Mouse (Mus musculus) intestine, embryonic 15.5 days (tissue): ENCODE data around the gene Tsg101. TPM values are rescaled to one million over a fixed set of nuclear protein-coding genes. Genes with fewer than 3 reads are reported as not detected.

Experiments
- ATAC-seq: fragments of 200-750 bp; cut with Nextera tagmentation; 2 replicates; pipeline ENCODE4 v1.8.0; 2017; ENCODE audit warnings: moderate TSS enrichment, moderate library complexity
- H3K27ac ChIP-seq: fragments of 300-500 bp; sonication (generic); 2 replicates; pipeline ENCODE4 v1.5.1; 2015; ENCODE audit warnings: mild to moderate bottlenecking, inconsistent platforms
- H3K27me3 ChIP-seq: fragments of 300-500 bp; sonication (generic); replicated peaks from 2 replicates; pipeline ENCODE4 v1.6.1; 2015; ENCODE audit warnings: inconsistent platforms
- H3K36me3 ChIP-seq: fragments of 300-500 bp; sonication (generic); 2 replicates; pipeline ENCODE4 v1.6.1; 2015; ENCODE audit warnings: inconsistent platforms
- H3K4me1 ChIP-seq: fragments of 300-500 bp; sonication (generic); replicated peaks from 2 replicates; pipeline ENCODE4 v1.6.1; 2015; ENCODE audit warnings: inconsistent platforms
- H3K4me2 ChIP-seq: fragments of 300-500 bp; sonication (generic); replicated peaks from 2 replicates; pipeline ENCODE4 v1.6.1; 2015; ENCODE audit warnings: mild to moderate bottlenecking, inconsistent platforms
- H3K4me3 ChIP-seq: fragments of 300-500 bp; sonication (generic); replicated peaks from 2 replicates; pipeline ENCODE4 v1.5.1; 2015; ENCODE audit warnings: inconsistent platforms
- H3K9ac ChIP-seq: fragments of 300-500 bp; sonication (generic); 2 replicates; pipeline ENCODE4 v1.6.1; 2015; ENCODE audit warnings: inconsistent platforms
- H3K9me3 ChIP-seq: fragments of 300-500 bp; sonication (generic); 2 replicates; pipeline ENCODE4 v1.6.1; 2016; ENCODE audit warnings: inconsistent platforms
- WGBS: fragments of 180-500 bp; shearing (Covaris S2); methylation state at CpG from one replicate; pipeline ENCODE4 v1.1.7; 2015; 5-methylcytosine and 5-hydroxymethylcytosine counted together
- polyA plus RNA-seq: library from polyadenylated mRNA; unstranded; fragments of >200 nt; fragmentation: Nextera tagmentation; extraction: Ambion mirVana; gene quantifications from 2 replicates; pipeline ENCODE4 v1.2.1, GENCODE M21; 2015

Tsg101 gene
- polyA plus RNA-seq, 1 experiment from 2014 or later = 145 TPM

GRCm38 (mm10) chr7:46860996-46861395, 58.8 kb downstream of the Tsg101 start, which contains the start of gene Ldhc:
TSS of gene Ldhc (plus strand) at chr7:46861203.
- H3K9me3 ChIP-seq = no peaks in the 10 kb centered on the region
- no peaks in the 10 kb centered on the region for H3K27me3 ChIP-seq
- 44% methylated on average over 10 of the region's 10 CpGs for WGBS
- no peaks in the 10 kb centered on the region for H3K4me1 ChIP-seq
- no peak within 1 kb of the TSS for H3K9ac ChIP-seq
- no peak within 1 kb of the TSS for H3K4me3 ChIP-seq
- no peak for ATAC-seq
- no peaks in the 10 kb centered on the region for H3K36me3 ChIP-seq
- no peak within 1 kb of the TSS for H3K4me2 ChIP-seq
- H3K27ac ChIP-seq = no peak within 1 kb of the TSS

- peaks cover 12% of the 10 kb centered on the region; the same call in 1 of the 2 replicates for H3K36me3 ChIP-seq
- H3K9me3 ChIP-seq = no peaks in the 10 kb centered on the region
- no peak overlapping the region for H3K27ac ChIP-seq
- H3K9ac ChIP-seq = no peak overlapping the region
- H3K27me3 ChIP-seq = no peaks in the 10 kb centered on the region
- no peak for ATAC-seq
- H3K4me1 ChIP-seq = no peaks in the 10 kb centered on the region
- no peak overlapping the region for H3K4me3 ChIP-seq
- 50% methylated on average over 6 of the region's 6 CpGs for WGBS
- no peak overlapping the region for H3K4me2 ChIP-seq
Measured at GRCm38 (mm10) chr7:46859031-46859430, 60.7 kb downstream of the Tsg101 start.

- 72% methylated on average over 9 of the region's 9 CpGs for WGBS
- H3K9ac ChIP-seq = no peak overlapping the region
- H3K4me2 ChIP-seq = no peak overlapping the region
- H3K9me3 ChIP-seq = no peaks in the 10 kb centered on the region
- no peak for ATAC-seq
- no peaks in the 10 kb centered on the region for H3K27me3 ChIP-seq
- no peak overlapping the region for H3K27ac ChIP-seq
- H3K36me3 ChIP-seq = peaks cover 26% of the 10 kb centered on the region
- no peak overlapping the region for H3K4me3 ChIP-seq
- H3K4me1 ChIP-seq = no peaks in the 10 kb centered on the region
Measured at GRCm38 (mm10) chr7:46857436-46857835, 62.3 kb downstream of the Tsg101 start.

- H3K9me3 ChIP-seq = no peaks in the 10 kb centered on the region
- H3K9ac ChIP-seq = no peak overlapping the region
- H3K4me1 ChIP-seq = no peaks in the 10 kb centered on the region
- 75% methylated on average over 7 of the region's 7 CpGs for WGBS
- H3K4me3 ChIP-seq = no peak overlapping the region
- peak; percentile 40; the same call in 1 of the 2 replicates for ATAC-seq
- H3K27ac ChIP-seq = no peak overlapping the region
- no peak overlapping the region for H3K4me2 ChIP-seq
- no peaks in the 10 kb centered on the region for H3K27me3 ChIP-seq
- H3K36me3 ChIP-seq = peaks cover 41% of the 10 kb centered on the region
Measured at GRCm38 (mm10) chr7:46855866-46856560, 63.8 kb downstream of the Tsg101 start.

GRCm38 (mm10) chr7:46853365-46853764, 66.4 kb downstream of the Tsg101 start:
- no peak for ATAC-seq
- H3K4me1 ChIP-seq = no peaks in the 10 kb centered on the region; the same call in 1 of the 2 replicates
- no peaks in the 10 kb centered on the region for H3K9me3 ChIP-seq
- H3K27me3 ChIP-seq = no peaks in the 10 kb centered on the region
- WGBS = 91% methylated on average over 9 of the region's 9 CpGs
- H3K4me3 ChIP-seq = no peak overlapping the region
- H3K27ac ChIP-seq = no peak overlapping the region
- H3K4me2 ChIP-seq = no peak overlapping the region
- H3K36me3 ChIP-seq = peaks cover 61% of the 10 kb centered on the region
- no peak overlapping the region for H3K9ac ChIP-seq

DNA sequence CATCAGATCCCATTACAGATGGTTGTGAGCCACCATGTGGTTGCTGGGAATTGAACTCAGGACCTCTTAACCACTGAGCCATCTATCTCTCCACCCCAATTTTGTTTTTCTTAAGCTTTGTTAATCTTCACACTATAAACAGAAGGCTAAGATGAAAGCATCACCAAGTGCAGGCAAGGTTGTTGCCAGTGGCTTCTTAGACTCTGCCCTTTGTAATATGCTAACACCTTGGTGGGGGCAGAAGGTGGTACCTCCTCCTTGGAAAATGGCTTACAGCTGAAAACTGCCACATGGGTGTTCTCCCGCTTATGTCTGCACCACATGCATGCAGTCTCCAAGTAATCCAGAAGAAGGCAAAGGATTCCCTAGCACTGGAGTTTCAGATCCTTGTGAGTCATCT, 67.1 kb downstream of the Tsg101 start:
- no peaks in the 10 kb centered on the region for H3K9me3 ChIP-seq
- no peak for ATAC-seq
- 90% methylated on average over 1 of the region's 1 CpGs for WGBS
- H3K4me2 ChIP-seq = no peak overlapping the region
- no peak overlapping the region for H3K4me3 ChIP-seq
- no peak overlapping the region for H3K9ac ChIP-seq
- no peaks in the 10 kb centered on the region; the same call in 1 of the 2 replicates for H3K4me1 ChIP-seq
- peaks cover 61% of the 10 kb centered on the region for H3K36me3 ChIP-seq
- no peaks in the 10 kb centered on the region for H3K27me3 ChIP-seq
- no peak overlapping the region for H3K27ac ChIP-seq

- no peaks in the 10 kb centered on the region for H3K27me3 ChIP-seq
- peaks cover 4% of the 10 kb centered on the region; the same call in 1 of the 2 replicates for H3K4me1 ChIP-seq
- no peak overlapping the region for H3K27ac ChIP-seq
- H3K4me2 ChIP-seq = no peak overlapping the region
- H3K4me3 ChIP-seq = no peak overlapping the region
- H3K36me3 ChIP-seq = peaks cover 61% of the 10 kb centered on the region
- H3K9ac ChIP-seq = no peak overlapping the region
- H3K9me3 ChIP-seq = no peaks in the 10 kb centered on the region
- 82% methylated on average over 7 of the region's 7 CpGs for WGBS
- ATAC-seq = no peak
Measured at GRCm38 (mm10) chr7:46851026-46851425, 68.7 kb downstream of the Tsg101 start.

DNA sequence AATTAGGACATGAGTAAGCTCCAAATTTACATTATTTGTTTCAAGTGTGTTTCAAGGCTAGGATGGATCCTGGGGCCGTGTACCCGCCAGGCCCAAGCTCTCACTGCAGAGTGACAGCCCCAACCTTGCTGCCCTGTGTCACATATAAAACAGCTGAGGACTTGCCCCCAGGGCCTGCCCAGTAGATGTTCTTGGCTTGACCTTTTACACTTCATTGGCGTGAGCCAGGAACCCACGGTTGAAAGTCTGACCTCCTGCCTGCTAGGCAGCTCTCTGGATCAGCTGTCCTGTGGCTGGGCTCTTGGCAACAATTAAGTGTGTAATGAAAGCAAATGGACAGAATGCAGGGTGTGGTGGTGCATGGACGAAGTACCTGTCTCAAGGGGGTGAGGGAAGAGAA, 70.5 kb downstream of the Tsg101 start:
- peaks cover 11% of the 10 kb centered on the region for H3K4me1 ChIP-seq
- peaks cover 51% of the 10 kb centered on the region for H3K36me3 ChIP-seq
- H3K9me3 ChIP-seq = no peaks in the 10 kb centered on the region
- H3K4me3 ChIP-seq = no peak overlapping the region
- H3K27ac ChIP-seq = no peak overlapping the region
- H3K9ac ChIP-seq = no peak overlapping the region
- no peaks in the 10 kb centered on the region for H3K27me3 ChIP-seq
- ATAC-seq = no peak
- no peak overlapping the region for H3K4me2 ChIP-seq
- WGBS = 81% methylated on average over 5 of the region's 5 CpGs

GRCm38 (mm10) chr7:46846486-46847244, 73.1 kb downstream of the Tsg101 start:
- no peaks in the 10 kb centered on the region for H3K27me3 ChIP-seq
- H3K4me3 ChIP-seq = peak overlapping the region; percentile 69
- H3K4me2 ChIP-seq = peak overlapping the region; percentile 83
- H3K36me3 ChIP-seq = peaks cover 27% of the 10 kb centered on the region
- H3K27ac ChIP-seq = peak overlapping the region; percentile 90
- peaks cover 14% of the 10 kb centered on the region for H3K4me1 ChIP-seq
- H3K9me3 ChIP-seq = no peaks in the 10 kb centered on the region
- peak overlapping the region; percentile 82 for H3K9ac ChIP-seq
- peak; percentile 35 for ATAC-seq
- 1% methylated on average over 28 of the region's 28 CpGs for WGBS

DNA sequence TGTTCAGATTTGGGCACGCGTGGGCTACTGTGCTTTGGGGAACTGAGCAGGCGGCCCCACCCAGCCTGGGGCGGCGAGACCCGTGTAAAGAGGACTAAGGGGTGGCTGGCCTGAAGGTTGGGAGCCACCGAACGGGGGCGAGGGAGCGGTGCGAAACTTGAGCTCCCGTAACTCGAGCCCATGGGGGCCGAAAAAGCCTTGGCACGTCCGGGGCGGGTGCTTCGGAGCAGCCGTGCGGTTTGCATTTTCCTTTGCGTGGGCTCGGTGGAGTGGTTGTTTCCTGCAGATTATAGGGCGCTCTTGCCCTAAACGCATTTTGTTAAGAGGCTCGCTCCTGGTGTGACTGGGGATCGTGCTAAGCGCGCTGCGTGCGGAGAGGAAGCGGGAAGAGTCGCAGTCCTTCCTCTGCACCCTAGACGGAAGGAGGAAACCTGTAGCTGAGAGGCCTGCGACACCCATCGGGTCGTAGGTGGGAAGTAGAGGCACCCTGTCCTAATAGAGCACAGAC, 73.7 kb downstream of the Tsg101 start:
- H3K9ac ChIP-seq = peak overlapping the region; percentile 82
- peak overlapping the region; percentile 83 for H3K4me2 ChIP-seq
- no peak for ATAC-seq
- no peaks in the 10 kb centered on the region for H3K27me3 ChIP-seq
- peaks cover 19% of the 10 kb centered on the region for H3K4me1 ChIP-seq
- 0% methylated on average over 36 of the region's 36 CpGs for whole genome bisulfite sequencing
- peak overlapping the region; percentile 69 for H3K4me3 ChIP-seq
- no peaks in the 10 kb centered on the region for H3K9me3 ChIP-seq
- H3K27ac ChIP-seq = peak overlapping the region; percentile 90
- peaks cover 21% of the 10 kb centered on the region for H3K36me3 ChIP-seq

DNA sequence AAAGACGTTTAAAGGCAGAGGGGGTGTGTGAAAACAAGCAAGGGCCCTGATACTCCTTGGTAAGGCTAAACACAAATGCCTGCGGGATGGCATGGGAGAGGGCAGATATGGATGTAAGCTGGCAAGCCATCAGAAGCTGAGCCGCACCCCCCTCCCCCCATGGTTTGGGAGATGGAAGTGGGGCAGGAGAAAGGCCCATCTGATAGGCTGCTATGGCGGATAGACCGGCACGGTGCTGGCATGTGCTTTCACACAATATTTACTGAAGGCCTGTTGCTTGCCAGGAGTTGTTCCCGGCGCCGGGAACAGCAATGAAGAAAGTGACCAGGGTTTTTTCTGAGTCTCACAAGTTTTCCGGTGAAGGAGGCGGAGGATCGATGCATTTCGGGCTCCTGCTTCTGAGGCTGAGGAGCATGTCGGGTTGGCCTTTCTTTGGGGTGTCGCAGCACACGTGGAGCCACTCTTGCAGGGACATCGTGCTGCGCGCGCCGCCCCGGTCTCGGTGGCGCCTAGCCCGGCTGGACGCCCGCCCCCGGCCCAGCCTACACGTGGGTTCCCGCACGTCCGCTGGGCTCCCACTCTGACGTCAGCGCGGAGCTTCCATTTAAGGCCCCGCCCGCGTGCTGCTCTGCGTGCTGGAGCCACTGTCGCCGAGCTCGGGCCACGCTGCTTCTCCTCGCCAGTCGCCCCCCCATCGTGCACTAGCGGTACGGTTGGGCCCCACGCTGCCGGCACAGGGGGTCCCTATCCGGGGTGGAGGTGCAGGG, 74.4 kb downstream of the Tsg101 start:
- WGBS = under 1% methylated on average over 51 of the region's 51 CpGs
- peak; percentile 92 for ATAC-seq
- peak overlapping the region; percentile 90 for H3K27ac ChIP-seq
- H3K27me3 ChIP-seq = no peaks in the 10 kb centered on the region
- H3K9me3 ChIP-seq = no peaks in the 10 kb centered on the region
- H3K4me2 ChIP-seq = peak overlapping the region; percentile 83
- peaks cover 23% of the 10 kb centered on the region for H3K4me1 ChIP-seq
- peak overlapping the region; percentile 69 for H3K4me3 ChIP-seq
- peak overlapping the region; percentile 82 for H3K9ac ChIP-seq
- H3K36me3 ChIP-seq = peaks cover 16% of the 10 kb centered on the region

- no peak overlapping the region for H3K27ac ChIP-seq
- no peak overlapping the region for H3K9ac ChIP-seq
- H3K9me3 ChIP-seq = no peaks in the 10 kb centered on the region
- H3K4me3 ChIP-seq = no peak overlapping the region
- H3K27me3 ChIP-seq = no peaks in the 10 kb centered on the region
- H3K36me3 ChIP-seq = peaks cover 2% of the 10 kb centered on the region; the same call in 1 of the 2 replicates
- H3K4me2 ChIP-seq = no peak overlapping the region
- ATAC-seq = no peak
- H3K4me1 ChIP-seq = peaks cover 38% of the 10 kb centered on the region
- WGBS = 90% methylated on average over 4 of the region's 4 CpGs
Measured at GRCm38 (mm10) chr7:46843576-46843975, 76.2 kb downstream of the Tsg101 start.
